Mouse (Mus musculus): ENCODE results near the gene Ggn. TPM values are rescaled to one million over a fixed set of nuclear protein-coding genes. Genes with fewer than 3 reads are reported as not detected.
A peak's percentile ranks its signal among the peaks of the same experiment; 100 is the strongest.
"Not testable (repeated sequence)": the region's sequence is repeated elsewhere in the genome, so short reads cannot be mapped to it uniquely, and the experiment has no call there.

Ggn gene
- polyA plus RNA-seq, 1 experiment = 2.3 TPM

- Histone ChIP-seq H3K4me1 (ENCODE audit: control insufficient read depth, insufficient read depth, low read length) (peaks cover 3% of the 10 kb centered on the region; the same call in 1 of the 2 replicates), H3K4me3 (ENCODE audit: insufficient read depth, low read length) (no peak overlapping the region), H3K27ac (ENCODE audit: insufficient read depth, low read depth, low read length) (no peak overlapping the region)
- TF ChIP-seq POLR2A (IDR thresholded peaks at IDR 0.05; ENCODE audit: borderline replicate concordance, low read depth, low read length) (no peak), CTCF (IDR thresholded peaks at IDR 0.05; ENCODE audit: low read depth, low read length) (no peak)
Observed at GRCm38 (mm10) chr7:29172390-29173016, 2.5 kb downstream of the Ggn start.

- peaks cover 7% of the 10 kb centered on the region for H3K4me1 ChIP-seq (ENCODE audit: control insufficient read depth, insufficient read depth, low read length)
- no peak for TF ChIP-seq POLR2A (IDR thresholded peaks at IDR 0.05; ENCODE audit: borderline replicate concordance, low read depth, low read length)
- TF ChIP-seq CTCF (IDR thresholded peaks at IDR 0.05; ENCODE audit: low read depth, low read length) = no peak; the same call in 1 of the 2 replicates
Observed at GRCm38 (mm10) chr7:29178106-29178505, 8.1 kb downstream of the Ggn start.

DNA sequence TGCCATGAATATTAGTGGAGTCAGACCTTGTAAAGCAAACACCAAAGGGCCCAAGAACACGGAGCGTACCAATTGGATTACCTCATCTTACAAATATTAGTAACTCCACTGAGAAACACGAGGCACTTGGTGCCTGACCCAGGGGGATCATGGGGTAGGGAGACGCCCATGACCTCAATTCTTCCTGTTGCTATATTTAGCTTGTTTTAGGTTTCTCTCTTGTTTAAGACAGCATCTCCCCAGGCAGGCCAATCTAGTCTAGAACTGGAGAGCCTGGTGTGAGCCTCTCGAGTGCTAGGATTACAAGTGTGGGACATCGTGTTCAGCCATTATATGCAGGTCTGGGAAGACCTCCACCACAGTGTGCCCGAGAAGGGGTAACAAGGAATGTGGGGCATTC lies 9.3 kb downstream of the Ggn start:
- peak overlapping the region; percentile 89 for H3K27ac ChIP-seq (ENCODE audit: insufficient read depth, low read depth, low read length)

More at GRCm38 (mm10) chr7:29178106-29178505, 8.1 kb downstream of the Ggn start:
- Histone ChIP-seq H3K27ac (ENCODE audit: insufficient read depth, low read depth, low read length) (peak overlapping the region; percentile 89; the same call in 1 of the 2 replicates), H3K4me3 (ENCODE audit: insufficient read depth, low read length) (peak overlapping the region; percentile 76)

GRCm38 (mm10) chr7:29180077-29180853 lies 10.3 kb downstream of the Ggn start, which contains the start of gene Psmd8:
TSS of gene Psmd8 (minus strand) at chr7:29180701.
- Histone ChIP-seq H3K4me1 (ENCODE audit: control insufficient read depth, insufficient read depth, low read length) (peaks cover 7% of the 10 kb centered on the region), H3K27ac (ENCODE audit: insufficient read depth, low read depth, low read length) (peak within 1 kb of the TSS; percentile 89), H3K4me3 (ENCODE audit: insufficient read depth, low read length) (peak within 1 kb of the TSS; percentile 76)
- 0 out of 2 replicates have a peak, but pooled peaks have one; percentile 6 for TF ChIP-seq POLR2A (IDR thresholded peaks at IDR 0.05; ENCODE audit: borderline replicate concordance, low read depth, low read length)
- no peak for TF ChIP-seq CTCF (IDR thresholded peaks at IDR 0.05; ENCODE audit: low read depth, low read length)

More for the DNA sequence above, 9.3 kb downstream of the Ggn start:
- TF ChIP-seq POLR2A (IDR thresholded peaks at IDR 0.05; ENCODE audit: borderline replicate concordance, low read depth, low read length) (no peak), CTCF (IDR thresholded peaks at IDR 0.05; ENCODE audit: low read depth, low read length) (no peak)
- peak overlapping the region; percentile 76 for H3K4me3 ChIP-seq (ENCODE audit: insufficient read depth, low read length)
- peaks cover 7% of the 10 kb centered on the region for H3K4me1 ChIP-seq (ENCODE audit: control insufficient read depth, insufficient read depth, low read length)

DNA sequence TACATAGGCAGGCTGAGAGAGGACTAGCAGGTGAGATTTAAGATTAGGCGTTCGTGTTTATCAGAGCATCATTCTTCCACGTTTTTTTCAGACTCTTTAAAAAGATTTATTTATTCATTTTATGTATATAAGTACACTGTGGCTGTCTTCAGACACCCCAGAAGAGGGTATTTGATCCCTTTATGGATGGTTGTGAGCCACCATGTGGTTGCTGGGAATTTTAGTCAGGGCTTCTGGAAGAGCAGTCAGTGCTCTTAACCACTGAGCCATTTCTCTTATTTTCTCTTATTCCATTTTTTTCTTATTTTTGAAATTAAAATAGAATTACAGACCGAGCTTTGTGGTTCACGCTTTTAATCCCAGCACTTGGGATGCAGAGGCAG lies 10.8 kb downstream of the Ggn start:
- no peak overlapping the region for H3K4me3 ChIP-seq (ENCODE audit: insufficient read depth, low read length)
- no peak for TF ChIP-seq CTCF (IDR thresholded peaks at IDR 0.05; ENCODE audit: low read depth, low read length)
- TF ChIP-seq POLR2A (IDR thresholded peaks at IDR 0.05; ENCODE audit: borderline replicate concordance, low read depth, low read length) = no peak
- H3K4me1 ChIP-seq (ENCODE audit: control insufficient read depth, insufficient read depth, low read length) = peaks cover 7% of the 10 kb centered on the region
- H3K27ac ChIP-seq (ENCODE audit: insufficient read depth, low read depth, low read length) = no peak overlapping the region

GRCm38 (mm10) chr7:29181323-29181722 lies 11.3 kb downstream of the Ggn start:
- not testable (repeated sequence) for H3K4me3 ChIP-seq (ENCODE audit: insufficient read depth, low read length); H3K27ac ChIP-seq (ENCODE audit: insufficient read depth, low read depth, low read length); H3K4me1 ChIP-seq (ENCODE audit: control insufficient read depth, insufficient read depth, low read length)

DNA sequence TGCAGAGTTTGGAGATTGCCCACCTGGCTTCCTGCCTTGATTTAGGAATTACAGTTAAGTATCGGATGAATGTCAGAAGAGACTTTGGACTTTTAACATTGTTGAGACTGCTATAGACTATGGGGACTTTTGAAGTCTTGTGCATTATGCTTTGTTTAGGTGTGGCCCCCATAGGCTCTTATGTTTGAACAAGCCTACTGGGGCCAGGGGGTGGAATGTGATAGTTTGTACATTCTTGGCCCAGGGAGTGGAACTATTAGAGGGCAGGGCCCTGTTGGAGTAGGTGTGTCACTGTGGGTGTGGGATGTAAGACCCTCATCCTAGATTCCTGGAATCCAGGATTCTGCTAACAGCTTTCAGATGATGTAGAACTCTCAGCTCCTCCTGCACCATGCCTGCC lies 24.2 kb downstream of the Ggn start:
- not testable (repeated sequence) for H3K27ac ChIP-seq (ENCODE audit: insufficient read depth, low read depth, low read length); H3K4me1 ChIP-seq (ENCODE audit: control insufficient read depth, insufficient read depth, low read length); H3K4me3 ChIP-seq (ENCODE audit: insufficient read depth, low read length)

DNA sequence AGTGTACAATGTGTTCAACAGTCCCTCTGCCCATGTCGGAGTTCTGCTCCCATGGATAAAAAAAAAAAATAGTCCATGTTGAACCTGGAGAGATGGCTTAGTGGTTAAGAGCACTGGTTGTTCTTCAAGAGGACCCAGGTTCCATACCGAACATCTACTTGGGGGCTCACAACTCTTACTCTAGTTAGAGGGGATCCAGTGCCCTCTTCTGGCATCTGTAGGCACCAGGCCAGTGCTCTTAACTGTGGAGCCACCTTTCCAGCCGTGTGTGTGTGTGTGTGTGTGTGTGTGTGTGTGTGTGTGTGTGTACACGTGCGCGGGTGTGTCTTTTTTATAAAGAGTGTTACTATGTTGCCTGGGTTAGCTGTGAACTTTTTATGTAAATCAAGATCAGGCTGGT lies 32.6 kb downstream of the Ggn start:
- H3K4me3 ChIP-seq (ENCODE audit: insufficient read depth, low read length) = no peak overlapping the region
- H3K4me1 ChIP-seq (ENCODE audit: control insufficient read depth, insufficient read depth, low read length) = peaks cover 4% of the 10 kb centered on the region
- H3K27ac ChIP-seq (ENCODE audit: insufficient read depth, low read depth, low read length) = no peak overlapping the region
- TF ChIP-seq POLR2A (IDR thresholded peaks at IDR 0.05; ENCODE audit: borderline replicate concordance, low read depth, low read length) (no peak), CTCF (IDR thresholded peaks at IDR 0.05; ENCODE audit: low read depth, low read length) (no peak)

GRCm38 (mm10) chr7:29211013-29211412 lies 41.0 kb downstream of the Ggn start:
- Histone ChIP-seq H3K4me3 (ENCODE audit: insufficient read depth, low read length) (peak overlapping the region; percentile 55), H3K27ac (ENCODE audit: insufficient read depth, low read depth, low read length) (peak overlapping the region; percentile 73)

DNA sequence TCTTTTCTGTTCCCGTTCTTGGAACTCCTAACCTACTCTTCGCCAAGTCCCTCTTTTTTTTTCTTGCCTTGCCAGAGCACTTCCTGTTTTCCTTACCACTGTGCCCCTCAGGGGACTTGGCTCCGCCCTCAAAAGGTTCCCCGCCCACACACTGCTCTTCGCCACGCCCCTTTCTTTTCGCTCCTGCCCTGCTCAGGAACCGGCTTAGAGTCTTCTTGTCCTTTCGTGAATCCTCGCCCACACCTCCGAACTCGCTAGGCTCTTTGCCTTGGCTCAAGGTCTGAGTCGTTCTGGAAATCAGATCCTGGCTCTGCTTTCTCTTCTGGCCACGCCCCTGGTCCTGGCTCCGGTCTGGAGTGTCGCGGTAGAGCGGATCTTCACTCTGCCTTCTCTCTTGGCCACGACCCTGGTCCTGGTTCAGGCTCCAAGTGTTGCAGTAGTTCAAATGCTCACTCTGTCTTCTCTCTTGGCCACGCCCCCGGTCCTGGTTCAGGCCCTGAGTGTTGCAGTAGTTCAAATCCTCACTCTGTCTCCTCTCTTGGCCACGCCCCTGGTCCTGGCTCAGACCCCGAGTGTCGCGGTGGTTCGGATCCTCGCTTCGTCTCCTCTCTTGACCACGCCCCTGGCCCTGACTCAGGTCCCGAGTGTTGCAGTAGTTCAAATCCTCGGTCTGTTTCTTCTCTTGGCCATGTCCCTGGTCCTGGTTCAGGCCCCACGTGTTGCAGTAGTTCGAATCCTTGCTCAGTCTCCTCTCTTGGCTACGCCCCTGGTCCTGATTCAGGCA lies 41.6 kb downstream of the Ggn start:
- TF ChIP-seq POLR2A (IDR thresholded peaks at IDR 0.05; ENCODE audit: borderline replicate concordance, low read depth, low read length) (no peak), CTCF (IDR thresholded peaks at IDR 0.05; ENCODE audit: low read depth, low read length) (no peak)
- Histone ChIP-seq H3K4me3 (ENCODE audit: insufficient read depth, low read length) (peak overlapping the region; percentile 48), H3K4me1 (ENCODE audit: control insufficient read depth, insufficient read depth, low read length) (peaks cover 6% of the 10 kb centered on the region; the same call in 1 of the 2 replicates), H3K27ac (ENCODE audit: insufficient read depth, low read depth, low read length) (peak overlapping the region; percentile 73)

More at GRCm38 (mm10) chr7:29211013-29211412, 41.0 kb downstream of the Ggn start:
- not testable (repeated sequence) for H3K4me1 ChIP-seq (ENCODE audit: control insufficient read depth, insufficient read depth, low read length)
